Mouse (Mus musculus): ENCODE data around the gene Cabin1.

Cabin1 gene

GRCm38 (mm10) chr10:75637711-75638110, 126.4 kb downstream of the Cabin1 start:
- DNase-seq (ENCODE audit: low spot score in 2 of 2): no peak

GRCm38 (mm10) chr10:75636084-75636786, 127.9 kb downstream of the Cabin1 start:
- no peak for DNase-seq (ENCODE audit: low spot score in 2 of 2)

- DNase-seq (ENCODE audit: low spot score in 2 of 2): peak in 1 of 2 experiments; percentile 88
These were observed 128.5 kb downstream of the Cabin1 start for GRCm38 (mm10) chr10:75635693-75636055.

- DNase-seq (ENCODE audit: low spot score in 2 of 2): no peak
These were observed 129.0 kb downstream of the Cabin1 start for GRCm38 (mm10) chr10:75635019-75635692.

GRCm38 (mm10) chr10:75634610-75635009, 129.5 kb downstream of the Cabin1 start:
- no peak for DNase-seq (ENCODE audit: low spot score in 2 of 2)

- no peak for DNase-seq (ENCODE audit: low spot score in 2 of 2)
These were observed 130.5 kb downstream of the Cabin1 start for GRCm38 (mm10) chr10:75633576-75634139.

- DNase-seq (ENCODE audit: low spot score in 2 of 2): no peak
These were observed 131.1 kb downstream of the Cabin1 start for GRCm38 (mm10) chr10:75633048-75633447.

- no peak for DNase-seq (ENCODE audit: low spot score in 2 of 2)
These were observed 131.5 kb downstream of the Cabin1 start for GRCm38 (mm10) chr10:75632633-75633032.

GRCm38 (mm10) chr10:75627490-75627889, 136.7 kb downstream of the Cabin1 start:
- DNase-seq (ENCODE audit: low spot score in 2 of 2): no peak

GRCm38 (mm10) chr10:75626991-75627390, 137.2 kb downstream of the Cabin1 start:
- no peak for DNase-seq (ENCODE audit: low spot score in 2 of 2)

- DNase-seq (ENCODE audit: low spot score in 2 of 2): no peak
These were observed 138.2 kb downstream of the Cabin1 start for GRCm38 (mm10) chr10:75625920-75626319.

- DNase-seq (ENCODE audit: low spot score in 2 of 2): no peak
These were observed 143.3 kb downstream of the Cabin1 start for GRCm38 (mm10) chr10:75620818-75621217.

- DNase-seq (ENCODE audit: low spot score in 2 of 2): no peak
These were observed 148.1 kb downstream of the Cabin1 start for GRCm38 (mm10) chr10:75616044-75616443.

- DNase-seq (ENCODE audit: low spot score in 2 of 2): no peak
These were observed 153.7 kb downstream of the Cabin1 start for GRCm38 (mm10) chr10:75610486-75610885.

GRCm38 (mm10) chr10:75608975-75609374, 155.2 kb downstream of the Cabin1 start:
- no peak for DNase-seq (ENCODE audit: low spot score in 2 of 2)

GRCm38 (mm10) chr10:75607253-75607652, 156.9 kb downstream of the Cabin1 start:
- no peak for DNase-seq (ENCODE audit: low spot score in 2 of 2)

GRCm38 (mm10) chr10:75605162-75605846, 158.8 kb downstream of the Cabin1 start:
- DNase-seq (ENCODE audit: low spot score in 2 of 2): no peak

- no peak for DNase-seq (ENCODE audit: low spot score in 2 of 2)
These were observed 163.9 kb downstream of the Cabin1 start for GRCm38 (mm10) chr10:75600189-75600730.

All from left cerebral cortex, adult 9 months (tissue).